Mouse (Mus musculus) stomach, postnatal 0 days (tissue): Measurements from ENCODE around the gene Cep63.

Experiments
- CTCF ChIP-seq: IDR thresholded peaks from 2 replicates; pipeline ENCODE4 v1.5.1; 2016; ENCODE audit warnings: antibody characterized with exemption, low read depth, mild to moderate bottlenecking, moderate library complexity
- EP300 ChIP-seq: optimal IDR thresholded peaks from 2 replicates; pipeline ENCODE3; 2016; ENCODE audit warnings: antibody characterized with exemption

GRCm38 (mm10) chr9:102673381-102673780 lies 47.0 kb upstream of the Cep63 start:
- TF ChIP-seq CTCF (no peak), EP300 (no peak)
